Mouse (Mus musculus) hindbrain, embryonic 14.5 days (tissue): ENCODE data around the gene Sox6. TPM values are rescaled to one million over a fixed set of nuclear protein-coding genes. Genes with fewer than 3 reads are reported as not detected.
A peak's percentile ranks its signal among the peaks of the same experiment; 100 is the strongest.
"Not testable (repeated sequence)": the region's sequence is repeated elsewhere in the genome, so short reads cannot be mapped to it uniquely, and the experiment has no call there.

Experiments used
- ATAC-seq: fragments of 200-750 bp; cut with Nextera tagmentation; 2 replicates; pipeline ENCODE4 v1.8.0; 2017; ENCODE audit warnings: moderate number of reproducible peaks, mild to moderate bottlenecking, moderate TSS enrichment, moderate library complexity; ENCODE audit not compliant: low FRiP score
- DNase-seq: peaks from one replicate; pipeline ENCODE4 v3.0.0-alpha.2; 2015; ENCODE audit warnings: low spot score
- H3K27ac ChIP-seq: fragments of 300-500 bp; sonication (generic); 2 replicates; pipeline ENCODE4 v1.5.1; 2014; ENCODE audit warnings: mild to moderate bottlenecking, moderate library complexity
- H3K27me3 ChIP-seq: fragments of 300-500 bp; sonication (generic); 2 replicates; pipeline ENCODE4 v1.6.1; 2014; ENCODE audit warnings: mild to moderate bottlenecking, low read length, mixed read lengths; ENCODE audit not compliant: control insufficient read depth, insufficient read depth
- H3K36me3 ChIP-seq: fragments of 300-500 bp; sonication (generic); replicated peaks from 2 replicates; pipeline ENCODE4 v1.6.1; 2014; ENCODE audit not compliant: control insufficient read depth, insufficient read depth
- H3K4me1 ChIP-seq: fragments of 300-500 bp; sonication (generic); replicated peaks from 2 replicates; pipeline ENCODE4 v1.6.1; 2014; ENCODE audit warnings: antibody characterized with exemption, low read length, mixed read lengths; ENCODE audit not compliant: control insufficient read depth, insufficient read depth
- H3K4me2 ChIP-seq: fragments of 300-500 bp; sonication (generic); replicated peaks from 2 replicates; pipeline ENCODE4 v1.6.1; 2014; ENCODE audit warnings: mild to moderate bottlenecking, moderate library complexity
- H3K4me3 ChIP-seq: fragments of 300-500 bp; sonication (generic); replicated peaks from 2 replicates; pipeline ENCODE4 v1.5.1; 2014; ENCODE audit warnings: mild to moderate bottlenecking, low read length
- H3K9ac ChIP-seq: fragments of 300-500 bp; sonication (generic); 2 replicates; pipeline ENCODE4 v1.6.1; 2014
- H3K9me3 ChIP-seq: fragments of 300-500 bp; sonication (generic); 2 replicates; pipeline ENCODE4 v1.6.1; 2016; ENCODE audit warnings: low read length; ENCODE audit not compliant: control insufficient read depth
- WGBS: fragments of 180-500 bp; shearing (Covaris S2); extraction: QIAGEN DNeasy Blood & Tissue Kit; methylation state at CpG from one replicate; pipeline ENCODE4 v1.1.7; 2014; 5-methylcytosine and 5-hydroxymethylcytosine counted together
- polyA plus RNA-seq: library from polyadenylated mRNA; unstranded; fragments of >200 nt; fragmentation: Nextera tagmentation; extraction: Ambion mirVana; gene quantifications from 2 replicates; pipeline ENCODE4 v1.2.1, GENCODE M21; 2014

Sox6 gene
- polyA plus RNA-seq, 1 experiment from 2014 or later = 32.7 TPM

DNA sequence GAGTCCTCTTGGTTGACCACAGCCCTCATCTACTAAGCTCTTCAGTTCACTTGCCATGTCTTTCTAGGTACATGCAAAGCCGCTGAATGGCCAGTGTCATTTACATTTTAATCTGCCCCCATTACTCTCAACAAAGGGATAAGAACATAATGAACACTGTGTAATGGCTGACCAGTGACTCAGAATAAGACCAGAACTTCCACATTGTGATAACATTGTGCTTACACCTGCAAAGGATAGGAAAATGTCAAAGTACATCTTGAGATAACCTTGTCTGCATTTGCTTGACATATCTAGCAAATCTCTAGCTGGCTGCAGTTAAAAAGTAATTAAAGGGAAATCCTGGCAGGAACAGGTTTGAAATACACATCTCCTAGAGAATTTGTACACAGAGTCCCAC lies 431.1 kb downstream of the Sox6 start:
- Histone ChIP-seq H3K36me3 (no peaks in the 10 kb centered on the region), H3K4me2 (no peak overlapping the region), H3K9me3 (no peaks in the 10 kb centered on the region), H3K27ac (no peak overlapping the region), H3K9ac (no peak overlapping the region), H3K4me3 (no peak overlapping the region), H3K27me3 (no peaks in the 10 kb centered on the region), H3K4me1 (no peaks in the 10 kb centered on the region)
- 81% methylated on average over 1 of the region's 1 CpGs for WGBS
- no peak for ATAC-seq
- DNase-seq = no peak

DNA sequence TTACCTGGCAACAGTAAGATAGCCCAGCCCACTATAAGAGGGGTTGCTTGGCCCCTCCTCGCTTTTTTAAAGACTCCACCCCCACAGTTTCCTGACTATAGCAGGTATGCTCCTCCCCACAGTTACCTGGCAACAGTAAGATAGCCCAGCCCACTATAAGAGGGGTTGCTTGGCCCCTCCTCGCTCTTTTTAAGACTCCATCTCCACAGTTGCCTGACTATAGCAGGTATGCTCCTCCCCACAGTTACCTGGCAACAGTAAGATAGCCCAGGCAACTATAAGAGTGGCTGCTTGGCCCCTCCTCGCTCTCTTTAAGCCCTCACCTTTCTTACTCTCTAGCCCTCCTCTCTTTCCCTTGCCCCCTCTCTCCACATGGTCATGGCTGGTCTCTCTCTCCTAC lies 432.5 kb downstream of the Sox6 start:
- H3K4me3 ChIP-seq, H3K4me2 ChIP-seq, H3K4me1 ChIP-seq, ATAC-seq, H3K27me3 ChIP-seq, H3K36me3 ChIP-seq, DNase-seq, H3K9ac ChIP-seq, H3K9me3 ChIP-seq, H3K27ac ChIP-seq: not testable (repeated sequence)
- WGBS = 68% methylated on average over 3 of the region's 3 CpGs

DNA sequence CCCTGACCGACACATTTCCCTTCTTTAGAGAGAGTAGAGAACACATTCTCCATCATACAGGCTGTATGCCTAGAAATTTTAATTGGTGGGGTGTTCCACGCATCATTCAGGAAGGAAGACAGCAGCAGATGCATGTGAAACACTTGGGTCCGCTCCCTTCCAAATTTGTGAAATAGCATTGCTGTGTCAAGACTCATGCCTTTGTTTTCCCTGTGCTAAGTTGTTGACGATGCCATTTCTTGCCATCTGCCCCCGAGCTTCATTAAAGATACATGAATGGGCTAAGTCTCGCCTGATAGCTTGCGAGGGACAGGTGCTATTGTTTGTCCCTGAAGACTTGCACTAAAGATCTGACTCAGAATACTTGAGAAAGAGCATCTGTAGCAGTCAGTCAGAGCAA lies 433.7 kb downstream of the Sox6 start:
- Histone ChIP-seq H3K4me3 (no peak overlapping the region), H3K27me3 (no peaks in the 10 kb centered on the region), H3K27ac (no peak overlapping the region), H3K4me1 (no peaks in the 10 kb centered on the region), H3K36me3 (no peaks in the 10 kb centered on the region), H3K4me2 (no peak overlapping the region), H3K9ac (no peak overlapping the region), H3K9me3 (no peaks in the 10 kb centered on the region)
- 40% methylated on average over 7 of the region's 7 CpGs for WGBS
- DNase-seq (no peak), ATAC-seq (no peak)

DNA sequence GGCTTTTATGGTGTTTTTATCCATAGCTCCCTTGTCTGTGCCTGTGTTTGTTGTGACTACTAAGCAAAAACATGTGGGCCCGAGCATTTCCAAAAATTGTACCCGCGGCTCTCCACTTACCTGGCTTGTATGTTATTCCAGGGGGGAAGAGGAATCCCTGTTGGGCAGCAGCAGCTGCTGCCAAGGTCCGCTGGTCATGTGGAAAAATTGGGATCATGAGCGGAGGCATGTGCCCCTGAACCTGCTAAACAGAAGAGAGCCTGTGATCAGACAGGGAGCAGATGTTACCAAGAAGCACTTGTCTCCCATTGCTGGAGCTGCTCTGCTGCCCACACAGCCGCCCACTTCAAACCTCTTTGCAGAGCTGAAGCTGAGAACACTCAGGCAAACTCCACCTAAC lies 441.2 kb downstream of the Sox6 start:
- Histone ChIP-seq H3K4me3 (no peak overlapping the region), H3K36me3 (no peaks in the 10 kb centered on the region), H3K4me2 (no peak overlapping the region), H3K9ac (no peak overlapping the region), H3K27me3 (no peaks in the 10 kb centered on the region), H3K27ac (no peak overlapping the region), H3K9me3 (no peaks in the 10 kb centered on the region), H3K4me1 (no peaks in the 10 kb centered on the region)
- WGBS = 55% methylated on average over 6 of the region's 6 CpGs
- DNase-seq = no peak
- no peak for ATAC-seq

DNA sequence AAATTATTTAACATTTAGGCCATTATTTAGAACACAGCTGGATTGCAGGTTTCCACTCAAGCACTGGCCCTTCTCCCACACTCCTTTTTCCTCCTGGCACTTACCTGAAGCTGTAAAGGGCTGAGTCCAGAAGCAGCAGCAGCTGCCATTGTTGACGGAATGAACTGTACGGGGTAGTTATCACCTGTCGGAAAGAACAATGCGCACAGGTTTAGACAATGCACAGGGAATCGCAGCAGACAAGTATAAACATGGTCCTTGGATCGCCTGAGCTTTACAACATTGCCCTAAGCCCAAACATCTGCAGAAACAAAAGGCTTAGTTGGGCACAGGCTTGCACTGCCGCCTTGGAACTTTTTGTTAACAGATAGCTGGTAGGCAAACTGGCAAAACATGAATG lies 458.1 kb downstream of the Sox6 start:
- no peaks in the 10 kb centered on the region for H3K36me3 ChIP-seq
- no peaks in the 10 kb centered on the region for H3K4me1 ChIP-seq
- H3K4me2 ChIP-seq = no peak overlapping the region
- ATAC-seq = no peak
- H3K4me3 ChIP-seq = no peak overlapping the region
- H3K9ac ChIP-seq = no peak overlapping the region
- DNase-seq = no peak
- no peaks in the 10 kb centered on the region for H3K27me3 ChIP-seq
- no peak overlapping the region for H3K27ac ChIP-seq
- 78% methylated on average over 7 of the region's 7 CpGs for WGBS
- H3K9me3 ChIP-seq = no peaks in the 10 kb centered on the region

DNA sequence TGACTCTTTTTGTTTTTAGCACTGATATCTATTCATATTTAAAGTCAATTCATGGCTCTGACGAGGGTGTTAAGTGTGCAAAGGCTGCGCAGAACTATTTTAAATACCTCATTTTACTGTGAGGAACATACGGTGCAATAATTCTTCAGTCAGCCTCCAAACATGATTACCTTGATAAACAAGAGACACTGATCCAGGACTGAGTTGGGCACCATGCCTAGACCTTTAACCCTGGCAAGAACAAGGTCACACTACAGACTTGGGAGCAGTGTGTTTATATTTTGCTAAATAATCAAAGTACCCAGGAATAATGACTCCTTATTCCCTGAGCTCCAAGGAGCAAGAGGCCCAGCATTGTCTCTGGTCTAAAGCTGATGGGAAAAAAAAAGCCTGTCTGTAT lies 458.8 kb downstream of the Sox6 start:
- 91% methylated on average over 3 of the region's 3 CpGs for WGBS
- H3K9me3 ChIP-seq = no peaks in the 10 kb centered on the region
- no peaks in the 10 kb centered on the region for H3K4me1 ChIP-seq
- H3K27ac ChIP-seq = no peak overlapping the region
- H3K27me3 ChIP-seq = no peaks in the 10 kb centered on the region
- no peak for DNase-seq
- H3K9ac ChIP-seq = no peak overlapping the region
- no peaks in the 10 kb centered on the region for H3K36me3 ChIP-seq
- no peak overlapping the region for H3K4me3 ChIP-seq
- ATAC-seq = no peak
- H3K4me2 ChIP-seq = no peak overlapping the region

DNA sequence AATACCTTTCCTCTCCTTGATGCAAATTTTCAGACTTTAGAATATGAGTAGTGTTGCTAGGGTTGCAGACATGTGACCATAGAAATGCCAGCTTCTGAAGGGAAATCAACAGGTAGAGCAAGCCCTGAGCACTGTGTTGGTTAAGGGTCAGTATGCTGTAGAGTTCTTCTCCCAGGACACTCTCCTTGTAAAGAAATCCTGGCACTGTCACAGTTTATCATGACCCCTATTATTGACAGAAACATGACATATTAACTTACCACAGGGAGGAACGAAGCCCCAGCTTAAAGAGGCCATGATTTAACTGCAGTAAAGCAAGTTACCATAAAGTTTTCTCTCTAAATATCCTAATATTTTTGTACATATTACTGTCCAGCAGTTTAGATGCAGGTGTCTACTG lies 462.2 kb downstream of the Sox6 start:
- DNase-seq = no peak
- no peak overlapping the region for H3K9ac ChIP-seq
- H3K27me3 ChIP-seq = no peaks in the 10 kb centered on the region
- no peaks in the 10 kb centered on the region for H3K36me3 ChIP-seq
- no peaks in the 10 kb centered on the region for H3K9me3 ChIP-seq
- no peak overlapping the region for H3K4me3 ChIP-seq
- H3K27ac ChIP-seq = no peak overlapping the region
- H3K4me1 ChIP-seq = no peaks in the 10 kb centered on the region
- no peak for ATAC-seq
- H3K4me2 ChIP-seq = no peak overlapping the region
- 83% methylated on average over 1 of the region's 1 CpGs for WGBS

DNA sequence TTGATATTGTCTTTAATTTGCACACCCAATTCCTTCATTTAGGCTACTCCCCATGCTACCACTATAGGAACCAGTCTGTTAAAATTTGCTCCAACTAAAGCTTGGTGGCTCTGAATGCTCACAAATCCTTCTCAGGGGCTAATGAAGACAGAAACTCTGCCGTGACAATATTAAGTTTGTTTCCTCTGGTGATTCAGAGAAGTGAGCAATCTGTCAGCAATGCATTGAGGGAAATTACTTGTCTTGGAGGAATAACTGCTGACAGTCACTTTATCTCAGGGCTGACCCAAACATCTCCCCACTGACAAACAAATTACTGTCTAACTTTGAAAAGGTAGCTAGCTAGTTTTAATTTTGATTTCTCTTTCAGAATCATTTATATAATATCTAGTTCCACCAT lies 463.8 kb downstream of the Sox6 start:
- H3K9me3 ChIP-seq = no peaks in the 10 kb centered on the region
- ATAC-seq (no peak), DNase-seq (no peak)
- no peak overlapping the region for H3K4me3 ChIP-seq
- 40% methylated on average over 1 of the region's 1 CpGs for WGBS
- no peaks in the 10 kb centered on the region for H3K27me3 ChIP-seq
- no peak overlapping the region for H3K9ac ChIP-seq
- H3K4me2 ChIP-seq = no peak overlapping the region
- no peak overlapping the region for H3K27ac ChIP-seq
- H3K4me1 ChIP-seq = no peaks in the 10 kb centered on the region
- no peaks in the 10 kb centered on the region for H3K36me3 ChIP-seq

DNA sequence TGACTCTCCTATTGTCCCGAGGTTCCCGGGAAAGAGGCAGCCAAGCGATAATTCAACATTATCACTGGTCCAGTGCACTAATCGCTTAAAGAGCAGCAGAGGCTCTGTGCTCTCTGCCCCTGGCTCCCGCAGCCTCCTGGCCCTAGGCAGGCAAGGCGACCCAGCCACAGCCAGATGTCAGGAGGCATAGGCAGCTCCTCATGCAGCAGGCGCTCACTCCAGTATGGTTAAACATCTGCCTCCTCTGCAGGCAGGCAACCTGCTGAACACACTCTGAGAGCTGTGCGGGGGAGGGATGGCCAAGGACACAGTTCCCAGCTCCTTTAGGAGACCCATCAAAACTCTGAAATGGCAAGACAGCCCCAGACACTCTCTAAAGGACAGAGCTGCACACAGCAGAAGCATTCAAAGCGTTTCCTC lies 469.8 kb downstream of the Sox6 start:
- peak overlapping the region; percentile 2; the same call in 1 of the 2 replicates for H3K4me3 ChIP-seq
- H3K4me2 ChIP-seq = peak overlapping the region; percentile 41
- H3K4me1 ChIP-seq = peaks cover 27% of the 10 kb centered on the region
- H3K36me3 ChIP-seq = no peaks in the 10 kb centered on the region
- 7% methylated on average over 9 of the region's 9 CpGs for WGBS
- DNase-seq (peak; percentile 30), ATAC-seq (peak; percentile 73; the same call in 1 of the 2 replicates)
- H3K9ac ChIP-seq = 0 out of 2 replicates have a peak overlapping the region, but pooled peaks have one; percentile 19
- no peak overlapping the region for H3K27ac ChIP-seq
- H3K27me3 ChIP-seq = no peaks in the 10 kb centered on the region
- H3K9me3 ChIP-seq = no peaks in the 10 kb centered on the region

DNA sequence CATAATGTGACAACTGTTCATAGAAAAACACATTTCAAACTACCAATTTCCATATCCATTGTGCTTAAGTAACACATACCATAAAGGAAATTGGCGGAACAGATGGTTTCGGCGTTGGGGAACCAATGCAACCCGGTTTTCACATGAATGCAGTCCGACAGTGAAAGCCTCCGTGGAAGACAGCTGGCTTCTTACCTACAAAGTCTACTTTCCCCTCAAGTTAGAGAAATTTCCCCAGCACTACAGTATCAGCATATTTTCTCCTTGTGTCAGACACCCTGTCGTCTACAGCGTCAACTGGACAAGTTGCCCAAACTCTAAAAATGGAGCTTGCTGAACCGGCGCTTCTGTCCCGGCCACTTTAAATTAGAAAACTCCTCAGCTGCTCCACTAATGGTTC lies 470.3 kb downstream of the Sox6 start:
- Histone ChIP-seq H3K9me3 (no peaks in the 10 kb centered on the region), H3K4me2 (peak overlapping the region; percentile 41), H3K27ac (no peak overlapping the region), H3K9ac (0 out of 2 replicates have a peak overlapping the region, but pooled peaks have one; percentile 19), H3K4me1 (peaks cover 27% of the 10 kb centered on the region), H3K4me3 (0 out of 2 replicates have a peak overlapping the region, but pooled peaks have one; percentile 2), H3K36me3 (no peaks in the 10 kb centered on the region), H3K27me3 (no peaks in the 10 kb centered on the region)
- ATAC-seq = no peak
- WGBS = 21% methylated on average over 11 of the region's 11 CpGs
- peak; percentile 27 for DNase-seq
